Mouse (Mus musculus): ENCODE results near the gene Stx18.

- no peak for TF ChIP-seq POLR2A (IDR thresholded peaks at IDR 0.05; ENCODE audit: extremely low read depth, insufficient read depth, low read length)
- TF ChIP-seq CTCF (IDR thresholded peaks at IDR 0.05; ENCODE audit: low read depth, low read length) = no peak
Measured at GRCm38 (mm10) chr5:38129339-38129738, 90.8 kb downstream of the Stx18 start.
